Mouse (Mus musculus): ENCODE measurements around the gene Btnl4. TPM values are rescaled to one million over a fixed set of nuclear protein-coding genes. Genes with fewer than 3 reads are reported as not detected.
"Not testable (repeated sequence)": the region's sequence is repeated elsewhere in the genome, so short reads cannot be mapped to it uniquely, and the experiment has no call there.

The Btnl4 gene
- polyA plus RNA-seq, 1 experiment from 2014 or later: 3.8 TPM

GRCm38 (mm10) chr17:34497319-34497718 is 20.2 kb upstream of the Btnl4 start:
- ATAC-seq (ENCODE audit: insufficient read depth, low FRiP score): peak; percentile 54
- not testable (repeated sequence) for H3K4me2 ChIP-seq (ENCODE audit: low read depth, low read length); H3K4me3 ChIP-seq (replicated peaks; ENCODE audit: low read length); H3K36me3 ChIP-seq (ENCODE audit: control insufficient read depth, insufficient read depth, low read length); H3K9ac ChIP-seq (ENCODE audit: low read length); H3K27me3 ChIP-seq (ENCODE audit: control insufficient read depth, insufficient read depth, low read length); H3K9me3 ChIP-seq (replicated peaks; ENCODE audit: control insufficient read depth, low read length); H3K4me1 ChIP-seq (ENCODE audit: control insufficient read depth, insufficient read depth, low read length)
- 57% methylated on average over 3 of the region's 3 CpGs for WGBS
- peak overlapping the region; percentile 18; the same call in 1 of the 2 replicates for H3K27ac ChIP-seq (ENCODE audit: low read length)

- peak; percentile 71; the same call in 1 of the 2 replicates for ATAC-seq (ENCODE audit: insufficient read depth, low FRiP score)
- H3K27me3 ChIP-seq (ENCODE audit: control insufficient read depth, insufficient read depth, low read length): no peaks in the 10 kb centered on the region
- H3K4me3 ChIP-seq (replicated peaks; ENCODE audit: low read length): peak overlapping the region; percentile 14; the same call in 1 of the 2 replicates
- peak overlapping the region; percentile 73 for H3K27ac ChIP-seq (ENCODE audit: low read length)
- no peaks in the 10 kb centered on the region for H3K4me1 ChIP-seq (ENCODE audit: control insufficient read depth, insufficient read depth, low read length)
- no peak overlapping the region for H3K9ac ChIP-seq (ENCODE audit: low read length)
- H3K9me3 ChIP-seq (replicated peaks; ENCODE audit: control insufficient read depth, low read length): no peaks in the 10 kb centered on the region
- 0 out of 2 replicates have a peak overlapping the region, but pooled peaks have one; percentile 10 for H3K4me2 ChIP-seq (ENCODE audit: low read depth, low read length)
- no peaks in the 10 kb centered on the region for H3K36me3 ChIP-seq (ENCODE audit: control insufficient read depth, insufficient read depth, low read length)
- 67% methylated on average over 1 of the region's 2 CpGs for WGBS
Observed at GRCm38 (mm10) chr17:34496539-34496938, 19.4 kb upstream of the Btnl4 start.

GRCm38 (mm10) chr17:34495156-34495555 is 18.0 kb upstream of the Btnl4 start:
- not testable (repeated sequence) for H3K4me3 ChIP-seq (replicated peaks; ENCODE audit: low read length); H3K36me3 ChIP-seq (ENCODE audit: control insufficient read depth, insufficient read depth, low read length); H3K9me3 ChIP-seq (replicated peaks; ENCODE audit: control insufficient read depth, low read length); H3K9ac ChIP-seq (ENCODE audit: low read length); ATAC-seq (ENCODE audit: insufficient read depth, low FRiP score); H3K27ac ChIP-seq (ENCODE audit: low read length); H3K27me3 ChIP-seq (ENCODE audit: control insufficient read depth, insufficient read depth, low read length); H3K4me1 ChIP-seq (ENCODE audit: control insufficient read depth, insufficient read depth, low read length)
- 77% methylated on average over 2 of the region's 2 CpGs for WGBS
- H3K4me2 ChIP-seq (ENCODE audit: low read depth, low read length): 0 out of 2 replicates have a peak overlapping the region, but pooled peaks have one; percentile 1

GRCm38 (mm10) chr17:34492796-34493195 is 15.7 kb upstream of the Btnl4 start:
- no peaks in the 10 kb centered on the region for H3K9me3 ChIP-seq (replicated peaks; ENCODE audit: control insufficient read depth, low read length)
- no peak overlapping the region for H3K4me2 ChIP-seq (ENCODE audit: low read depth, low read length)
- H3K27ac ChIP-seq (ENCODE audit: low read length): no peak overlapping the region
- ATAC-seq (ENCODE audit: insufficient read depth, low FRiP score): no peak
- no peaks in the 10 kb centered on the region for H3K27me3 ChIP-seq (ENCODE audit: control insufficient read depth, insufficient read depth, low read length)
- H3K36me3 ChIP-seq (ENCODE audit: control insufficient read depth, insufficient read depth, low read length): no peaks in the 10 kb centered on the region
- no peak overlapping the region for H3K4me3 ChIP-seq (replicated peaks; ENCODE audit: low read length)
- no peaks in the 10 kb centered on the region for H3K4me1 ChIP-seq (ENCODE audit: control insufficient read depth, insufficient read depth, low read length)
- H3K9ac ChIP-seq (ENCODE audit: low read length): no peak overlapping the region

- Histone ChIP-seq H3K4me1 (ENCODE audit: control insufficient read depth, insufficient read depth, low read length) (no peaks in the 10 kb centered on the region), H3K4me3 (replicated peaks; ENCODE audit: low read length) (no peak overlapping the region), H3K27me3 (ENCODE audit: control insufficient read depth, insufficient read depth, low read length) (no peaks in the 10 kb centered on the region), H3K27ac (ENCODE audit: low read length) (peak overlapping the region; percentile 60), H3K9ac (ENCODE audit: low read length) (no peak overlapping the region), H3K9me3 (replicated peaks; ENCODE audit: control insufficient read depth, low read length) (no peaks in the 10 kb centered on the region), H3K4me2 (ENCODE audit: low read depth, low read length) (no peak overlapping the region), H3K36me3 (ENCODE audit: control insufficient read depth, insufficient read depth, low read length) (no peaks in the 10 kb centered on the region)
- 56% methylated on average over 1 of the region's 2 CpGs for WGBS
- peak; percentile 82 for ATAC-seq (ENCODE audit: insufficient read depth, low FRiP score)
Observed at GRCm38 (mm10) chr17:34476427-34476826, 691 bp downstream of the Btnl4 start.

GRCm38 (mm10) chr17:34475060-34475459 is 2.1 kb downstream of the Btnl4 start:
- H3K27ac ChIP-seq (ENCODE audit: low read length): no peak overlapping the region

GRCm38 (mm10) chr17:34470491-34470890 is 6.6 kb downstream of the Btnl4 start:
- no peak overlapping the region for H3K9ac ChIP-seq (ENCODE audit: low read length)
- H3K27ac ChIP-seq (ENCODE audit: low read length): no peak overlapping the region
- 57% methylated on average over 2 of the region's 2 CpGs for WGBS
- H3K4me3 ChIP-seq (replicated peaks; ENCODE audit: low read length): no peak overlapping the region
- H3K27me3 ChIP-seq (ENCODE audit: control insufficient read depth, insufficient read depth, low read length): no peaks in the 10 kb centered on the region
- no peak for ATAC-seq (ENCODE audit: insufficient read depth, low FRiP score)
- no peaks in the 10 kb centered on the region for H3K36me3 ChIP-seq (ENCODE audit: control insufficient read depth, insufficient read depth, low read length)
- no peaks in the 10 kb centered on the region for H3K9me3 ChIP-seq (replicated peaks; ENCODE audit: control insufficient read depth, low read length)
- no peaks in the 10 kb centered on the region for H3K4me1 ChIP-seq (ENCODE audit: control insufficient read depth, insufficient read depth, low read length)
- no peak overlapping the region for H3K4me2 ChIP-seq (ENCODE audit: low read depth, low read length)

More at GRCm38 (mm10) chr17:34475060-34475459, 2.1 kb downstream of the Btnl4 start:
- Histone ChIP-seq H3K9ac (ENCODE audit: low read length) (no peak overlapping the region), H3K36me3 (ENCODE audit: control insufficient read depth, insufficient read depth, low read length) (no peaks in the 10 kb centered on the region), H3K27me3 (ENCODE audit: control insufficient read depth, insufficient read depth, low read length) (no peaks in the 10 kb centered on the region), H3K4me2 (ENCODE audit: low read depth, low read length) (no peak overlapping the region), H3K9me3 (replicated peaks; ENCODE audit: control insufficient read depth, low read length) (no peaks in the 10 kb centered on the region), H3K4me3 (replicated peaks; ENCODE audit: low read length) (no peak overlapping the region), H3K4me1 (ENCODE audit: control insufficient read depth, insufficient read depth, low read length) (no peaks in the 10 kb centered on the region)
- no peak for ATAC-seq (ENCODE audit: insufficient read depth, low FRiP score)
- 62% methylated on average over 3 of the region's 3 CpGs for WGBS

GRCm38 (mm10) chr17:34465906-34466305 is 11.2 kb downstream of the Btnl4 start:
- H3K27ac ChIP-seq (ENCODE audit: low read length); H3K4me1 ChIP-seq (ENCODE audit: control insufficient read depth, insufficient read depth, low read length); H3K4me2 ChIP-seq (ENCODE audit: low read depth, low read length); H3K27me3 ChIP-seq (ENCODE audit: control insufficient read depth, insufficient read depth, low read length); H3K36me3 ChIP-seq (ENCODE audit: control insufficient read depth, insufficient read depth, low read length); H3K4me3 ChIP-seq (replicated peaks; ENCODE audit: low read length); ATAC-seq (ENCODE audit: insufficient read depth, low FRiP score); H3K9me3 ChIP-seq (replicated peaks; ENCODE audit: control insufficient read depth, low read length); H3K9ac ChIP-seq (ENCODE audit: low read length): not testable (repeated sequence)

GRCm38 (mm10) chr17:34459255-34459654 is 17.9 kb downstream of the Btnl4 start:
- no peak for ATAC-seq (ENCODE audit: insufficient read depth, low FRiP score)
- peaks cover 5% of the 10 kb centered on the region; the same call in 1 of the 2 replicates for H3K4me1 ChIP-seq (ENCODE audit: control insufficient read depth, insufficient read depth, low read length)
- no peak overlapping the region for H3K4me2 ChIP-seq (ENCODE audit: low read depth, low read length)
- 84% methylated on average over 3 of the region's 3 CpGs for WGBS
- no peak overlapping the region for H3K4me3 ChIP-seq (replicated peaks; ENCODE audit: low read length)
- no peaks in the 10 kb centered on the region for H3K9me3 ChIP-seq (replicated peaks; ENCODE audit: control insufficient read depth, low read length)
- H3K36me3 ChIP-seq (ENCODE audit: control insufficient read depth, insufficient read depth, low read length): no peaks in the 10 kb centered on the region
- H3K9ac ChIP-seq (ENCODE audit: low read length): no peak overlapping the region
- H3K27me3 ChIP-seq (ENCODE audit: control insufficient read depth, insufficient read depth, low read length): no peaks in the 10 kb centered on the region
- H3K27ac ChIP-seq (ENCODE audit: low read length): no peak overlapping the region
